Mouse (Mus musculus) MN1 (cell line): ENCODE results near the gene Sbf1.

ENCODE experiments used
- DNase-seq: peaks from one replicate; pipeline ENCODE4 v3.0.0-alpha.2; 2016; ENCODE audit warnings: low spot score

Gene Sbf1

GRCm38 (mm10) chr15:89315190-89315731 lies at the start of gene Sbf1:
TSS of gene Sbf1 (minus strand) at chr15:89315311.
- DNase-seq = peak; percentile 99

- DNase-seq = no peak
These were observed 47.9 kb upstream of the Sbf1 start for GRCm38 (mm10) chr15:89363051-89363450.

DNA sequence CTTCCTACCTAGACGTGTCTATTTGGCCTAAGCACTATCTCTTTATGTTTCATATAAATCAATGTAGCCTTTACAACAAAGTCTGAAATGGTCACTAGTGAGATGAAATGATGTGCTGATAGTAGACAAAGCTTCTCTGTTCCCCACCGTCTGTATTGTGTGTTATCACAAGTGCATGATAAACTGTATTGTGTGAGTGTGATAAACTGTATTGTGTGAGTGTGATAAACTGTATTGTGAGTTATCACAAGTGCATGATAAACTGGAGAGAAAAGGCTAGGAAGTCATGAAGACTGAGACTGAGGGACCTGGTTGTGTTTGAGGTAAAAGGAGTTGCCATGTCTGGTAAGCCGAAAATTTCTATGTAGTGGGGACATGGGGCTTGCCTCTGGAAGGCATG lies 43.7 kb upstream of the Sbf1 start:
- DNase-seq = no peak

DNA sequence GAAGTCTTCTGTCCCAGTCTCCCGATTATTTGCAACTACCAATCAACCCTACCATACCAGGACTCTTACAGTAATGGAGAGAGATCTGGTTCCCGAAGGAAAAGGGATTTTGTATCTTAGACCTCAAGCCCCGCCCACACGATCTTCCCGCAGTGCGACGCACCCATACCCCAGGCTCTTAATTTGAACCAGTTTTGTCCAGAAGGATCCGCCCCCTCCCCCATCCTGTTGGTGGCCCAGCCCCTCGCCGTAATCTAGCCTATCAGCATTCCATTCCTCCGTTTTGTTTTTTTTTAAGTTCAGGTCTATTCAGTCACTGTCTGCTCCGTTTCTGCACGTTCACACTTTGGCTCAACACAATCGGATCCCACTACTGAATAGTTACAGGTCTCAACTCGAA lies 41.3 kb upstream of the Sbf1 start:
- peak; percentile 94 for DNase-seq

DNA sequence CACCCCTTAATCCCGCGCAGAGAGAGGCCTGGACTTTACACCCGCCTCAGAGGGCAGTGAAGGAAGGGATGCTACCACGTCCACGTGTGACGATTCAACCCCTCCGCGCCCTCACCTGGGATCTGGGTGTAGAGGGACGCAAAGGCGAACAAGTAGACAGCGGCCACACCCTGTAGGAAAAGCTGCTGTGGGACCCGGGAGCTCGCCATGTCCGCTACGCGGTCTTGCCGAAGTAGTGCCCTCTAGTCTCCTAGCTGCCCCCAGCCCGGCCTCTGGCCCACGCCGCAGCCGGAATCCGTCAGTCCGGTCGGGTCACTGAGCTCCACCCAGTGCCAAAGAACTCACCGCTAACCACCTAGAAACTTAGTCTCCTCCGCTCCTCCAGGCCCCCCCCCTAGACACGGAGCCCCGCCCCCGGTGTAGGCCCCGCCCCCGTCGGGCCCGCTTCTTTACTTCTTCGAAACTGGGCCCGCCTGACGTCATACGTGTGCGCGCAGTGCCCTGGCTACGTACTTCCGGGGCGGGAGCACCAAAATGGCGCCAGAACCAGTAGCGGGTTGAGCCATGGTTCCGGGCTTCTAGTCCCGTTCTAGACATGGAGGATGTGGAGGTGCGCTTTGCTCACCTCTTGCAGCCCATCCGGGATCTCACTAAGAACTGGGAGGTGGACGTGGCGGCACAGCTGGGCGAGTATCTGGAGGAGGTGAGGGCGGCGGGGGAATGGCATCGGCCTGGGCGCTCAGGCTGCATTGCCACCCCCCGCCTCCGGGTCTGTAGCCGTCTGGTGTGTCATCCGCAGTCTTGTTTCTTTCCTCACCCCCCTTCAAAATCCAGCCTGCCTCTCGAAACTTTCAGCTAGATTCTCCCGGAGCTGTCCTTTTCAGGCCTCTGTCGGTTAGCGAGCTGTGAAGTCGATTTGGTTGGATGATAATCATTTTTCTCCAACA lies 40.4 kb upstream of the Sbf1 start, which contains the start of the genes Lmf2 and Ncaph2:
TSS of gene Lmf2 (minus strand) at position 419 of the 947 bp plus-strand sequence.
TSS of gene Ncaph2 (plus strand) at position 479 of the 947 bp plus-strand sequence.
- peak; percentile 99 for DNase-seq

GRCm38 (mm10) chr15:89354455-89354854 lies 39.3 kb upstream of the Sbf1 start:
- peak; percentile 18 for DNase-seq

- no peak for DNase-seq
These were observed 38.7 kb upstream of the Sbf1 start for GRCm38 (mm10) chr15:89353837-89354236.

- DNase-seq = no peak
These were observed 37.7 kb upstream of the Sbf1 start for GRCm38 (mm10) chr15:89352795-89353194.

DNA sequence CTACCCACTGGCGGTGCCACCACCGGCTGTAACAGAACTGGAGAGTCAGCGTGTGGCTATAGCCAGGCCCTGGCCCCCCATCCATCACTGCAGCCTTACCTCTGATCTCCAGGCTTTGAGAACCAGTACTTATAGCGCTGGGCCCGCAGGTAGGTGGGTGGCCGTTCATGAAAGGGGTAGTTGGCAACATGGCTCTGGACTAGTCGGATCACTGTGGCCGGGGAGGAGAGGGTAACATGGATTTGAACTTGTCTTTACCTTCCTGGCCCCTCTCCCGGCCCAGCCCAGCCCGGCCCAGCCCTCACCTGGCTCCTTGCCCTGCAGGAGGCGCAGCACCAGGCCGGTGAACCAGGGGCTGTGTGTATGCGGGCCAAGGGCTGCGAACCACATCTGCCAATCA lies 36.9 kb upstream of the Sbf1 start:
- no peak for DNase-seq

DNA sequence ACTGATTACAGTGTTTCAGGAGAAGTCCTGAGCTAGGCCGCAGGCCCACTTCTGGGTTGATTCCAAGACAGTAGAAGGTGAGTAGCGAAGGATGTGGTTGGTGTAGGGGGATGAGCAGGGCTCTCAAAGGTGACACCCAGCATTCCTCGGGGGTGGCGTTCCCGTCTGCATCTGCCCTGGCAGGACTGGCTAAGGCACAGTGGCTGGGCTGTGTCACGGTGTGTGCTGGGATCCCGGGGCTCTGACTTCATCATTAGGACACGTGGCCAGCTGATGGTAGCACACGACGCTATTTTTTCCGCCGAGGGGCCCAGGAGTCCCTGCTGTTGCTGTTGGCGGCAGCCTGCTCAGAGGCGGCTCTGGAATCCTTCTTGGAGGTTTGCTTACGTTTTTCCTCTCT lies 36.2 kb upstream of the Sbf1 start:
- no peak for DNase-seq

DNA sequence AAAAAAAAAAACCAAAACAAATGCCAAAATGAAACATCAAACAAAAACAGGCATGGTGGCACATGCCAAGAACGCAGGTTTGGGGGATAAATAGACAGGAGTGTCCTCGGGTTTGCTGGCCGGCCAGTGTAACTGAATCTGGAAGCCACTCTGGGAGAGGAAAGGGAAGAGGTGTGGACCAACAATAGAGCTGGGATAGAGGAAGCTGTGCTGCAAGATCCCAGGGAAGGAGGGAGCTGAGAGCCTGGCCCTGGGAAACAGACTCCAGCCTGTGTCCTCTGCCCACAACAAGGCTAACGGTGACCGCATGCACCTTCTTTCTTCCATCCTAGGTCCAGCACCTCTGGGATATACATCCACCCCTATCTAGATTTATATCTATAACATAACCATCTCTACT lies 35.3 kb upstream of the Sbf1 start:
- no peak for DNase-seq

- DNase-seq = no peak
These were observed 28.2 kb upstream of the Sbf1 start for GRCm38 (mm10) chr15:89343325-89343724.

DNA sequence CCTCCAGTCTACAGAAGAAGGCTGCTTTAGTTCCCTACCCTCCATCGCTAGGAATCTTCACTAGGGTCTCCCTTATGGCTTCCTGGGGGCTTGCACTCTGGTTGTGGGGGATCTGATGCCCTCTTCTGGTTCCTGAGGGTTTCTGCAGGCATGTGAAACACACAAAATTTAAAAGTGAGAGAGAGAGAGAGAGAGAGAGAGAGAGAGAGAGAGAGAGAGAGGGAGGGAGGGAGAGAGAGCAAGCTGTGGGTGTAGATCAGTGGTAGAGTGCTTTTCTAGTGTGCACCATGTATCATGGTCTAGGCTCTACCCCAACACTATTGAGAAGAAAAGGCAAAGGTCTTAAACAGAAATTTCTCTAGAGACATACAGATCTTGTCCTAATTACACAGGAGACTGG lies 26.6 kb upstream of the Sbf1 start:
- no peak for DNase-seq

DNA sequence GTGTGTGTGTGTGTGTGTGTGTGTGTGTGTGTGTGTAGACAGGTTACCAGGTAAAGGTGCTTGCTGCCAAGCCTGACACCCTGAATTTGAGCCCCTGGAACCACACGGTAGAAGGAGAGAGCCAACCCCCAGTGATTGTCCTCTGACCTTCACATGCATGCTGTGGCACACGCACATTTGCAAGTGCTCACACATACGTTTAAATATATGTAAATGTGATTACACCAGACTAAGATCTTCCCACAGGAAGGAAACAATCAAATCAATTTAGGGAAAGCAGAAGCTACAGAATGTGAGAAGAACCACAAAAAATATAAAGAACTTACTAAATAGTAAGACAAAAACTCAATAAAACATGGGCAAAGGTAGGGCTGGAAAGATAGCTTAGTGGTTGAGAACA lies 25.0 kb upstream of the Sbf1 start:
- no peak for DNase-seq

- no peak for DNase-seq
These were observed 24.6 kb upstream of the Sbf1 start for GRCm38 (mm10) chr15:89339696-89340095.

GRCm38 (mm10) chr15:89336422-89336821 lies 21.3 kb upstream of the Sbf1 start:
- DNase-seq = no peak

- DNase-seq = no peak
These were observed 19.8 kb upstream of the Sbf1 start for GRCm38 (mm10) chr15:89334774-89335537.

DNA sequence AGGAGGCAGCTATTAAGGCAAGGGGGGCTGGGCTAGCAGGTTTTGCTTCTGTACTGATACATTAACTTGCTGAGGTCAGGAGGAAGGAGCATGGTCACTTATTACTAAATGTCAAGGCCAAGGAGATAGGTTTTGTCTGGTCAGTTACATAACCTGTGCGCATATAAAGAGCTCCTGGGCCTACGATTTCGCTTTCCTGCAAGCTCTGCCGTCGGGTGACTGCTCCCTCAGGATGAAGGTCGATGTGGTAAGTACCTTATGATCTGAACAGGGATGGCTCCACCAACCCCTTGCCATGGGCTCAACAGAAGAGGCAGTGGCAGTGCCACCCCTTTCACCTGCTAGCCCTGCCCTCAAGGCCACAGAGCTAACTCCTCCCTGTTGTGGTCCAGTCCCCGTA lies 19.2 kb upstream of the Sbf1 start, which contains the start of gene Miox:
TSS of gene Miox (plus strand) at position 128 of the 400 bp plus-strand sequence.
- DNase-seq = no peak

DNA sequence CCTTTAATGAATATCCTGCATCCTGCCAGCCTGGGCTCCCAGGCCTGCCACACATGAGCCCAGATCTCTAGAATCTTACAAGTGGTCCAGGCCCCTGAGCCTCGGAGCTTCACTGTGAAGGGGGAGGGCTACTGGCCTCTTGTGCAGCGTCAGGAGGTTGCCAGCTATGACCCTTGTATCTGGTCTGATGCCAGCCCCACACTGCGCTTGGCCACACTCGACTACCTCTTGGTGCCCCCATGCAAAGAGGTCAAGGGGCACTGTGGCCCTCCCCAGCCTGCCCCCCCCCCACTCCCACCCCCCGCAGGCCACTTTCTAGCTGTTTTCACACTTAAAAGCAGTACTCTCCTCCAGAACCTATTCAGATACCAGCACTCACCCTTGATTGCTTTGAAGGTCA lies 11.3 kb upstream of the Sbf1 start:
- no peak for DNase-seq

GRCm38 (mm10) chr15:89323656-89324055 lies 8.5 kb upstream of the Sbf1 start:
- no peak for DNase-seq

GRCm38 (mm10) chr15:89322670-89323522 lies 7.8 kb upstream of the Sbf1 start, which contains the start of gene Adm2:
TSS of gene Adm2 (plus strand) at chr15:89322720.
- DNase-seq = no peak

GRCm38 (mm10) chr15:89321264-89321663 lies 6.2 kb upstream of the Sbf1 start:
- no peak for DNase-seq
